Mouse (Mus musculus) midbrain, embryonic 15.5 days (tissue): Measurements from ENCODE around the gene Gm6583. TPM values are rescaled to one million over a fixed set of nuclear protein-coding genes. Genes with fewer than 3 reads are reported as not detected.

Experiments
- ATAC-seq: fragments of 200-750 bp; cut with Nextera tagmentation; replicated peaks from 2 replicates; pipeline ENCODE4 v1.8.0; 2017; ENCODE audit warnings: moderate TSS enrichment
- H3K27ac ChIP-seq: fragments of 300-500 bp; sonication (generic); 2 replicates; pipeline ENCODE4 v1.5.1; 2015; ENCODE audit warnings: mild to moderate bottlenecking, inconsistent platforms
- H3K27me3 ChIP-seq: fragments of 300-500 bp; sonication (generic); replicated peaks from 2 replicates; pipeline ENCODE4 v1.6.1; 2015; ENCODE audit warnings: inconsistent platforms
- H3K36me3 ChIP-seq: fragments of 300-500 bp; sonication (generic); replicated peaks from 2 replicates; pipeline ENCODE4 v1.6.1; 2015; ENCODE audit warnings: inconsistent platforms
- H3K4me1 ChIP-seq: fragments of 300-500 bp; sonication (generic); 2 replicates; pipeline ENCODE4 v1.6.1; 2015; ENCODE audit warnings: inconsistent platforms
- H3K4me2 ChIP-seq: fragments of 300-500 bp; sonication (generic); 2 replicates; pipeline ENCODE4 v1.6.1; 2015; ENCODE audit warnings: inconsistent platforms, mild to moderate bottlenecking, moderate library complexity
- H3K4me3 ChIP-seq: fragments of 300-500 bp; sonication (generic); 2 replicates; pipeline ENCODE4 v1.5.1; 2015; ENCODE audit warnings: mild to moderate bottlenecking, inconsistent platforms
- H3K9ac ChIP-seq: fragments of 300-500 bp; sonication (generic); 2 replicates; pipeline ENCODE4 v1.6.1; 2015; ENCODE audit warnings: mild to moderate bottlenecking, inconsistent platforms
- H3K9me3 ChIP-seq: fragments of 300-500 bp; sonication (generic); 2 replicates; pipeline ENCODE4 v1.6.1; 2016; ENCODE audit warnings: inconsistent platforms
- whole genome bisulfite sequencing: fragments of 180-500 bp; shearing (Covaris S2); methylation state at CpG from one replicate; pipeline ENCODE4 v1.1.7; 2015; ENCODE audit warnings: mixed read lengths; 5-methylcytosine and 5-hydroxymethylcytosine counted together
- polyA plus RNA-seq: library from polyadenylated mRNA; unstranded; fragments of >200 nt; fragmentation: Nextera tagmentation; extraction: Ambion mirVana; gene quantifications from 2 replicates; pipeline ENCODE4 v1.2.1, GENCODE M21; 2015

Gm6583 gene
- polyA plus RNA-seq, 1 experiment from 2014 or later = 0.39 TPM

- WGBS = 92% methylated on average over 13 of the region's 13 CpGs
Observed at GRCm38 (mm10) chr5:112384805-112385472, 29.1 kb upstream of the Gm6583 start.

DNA sequence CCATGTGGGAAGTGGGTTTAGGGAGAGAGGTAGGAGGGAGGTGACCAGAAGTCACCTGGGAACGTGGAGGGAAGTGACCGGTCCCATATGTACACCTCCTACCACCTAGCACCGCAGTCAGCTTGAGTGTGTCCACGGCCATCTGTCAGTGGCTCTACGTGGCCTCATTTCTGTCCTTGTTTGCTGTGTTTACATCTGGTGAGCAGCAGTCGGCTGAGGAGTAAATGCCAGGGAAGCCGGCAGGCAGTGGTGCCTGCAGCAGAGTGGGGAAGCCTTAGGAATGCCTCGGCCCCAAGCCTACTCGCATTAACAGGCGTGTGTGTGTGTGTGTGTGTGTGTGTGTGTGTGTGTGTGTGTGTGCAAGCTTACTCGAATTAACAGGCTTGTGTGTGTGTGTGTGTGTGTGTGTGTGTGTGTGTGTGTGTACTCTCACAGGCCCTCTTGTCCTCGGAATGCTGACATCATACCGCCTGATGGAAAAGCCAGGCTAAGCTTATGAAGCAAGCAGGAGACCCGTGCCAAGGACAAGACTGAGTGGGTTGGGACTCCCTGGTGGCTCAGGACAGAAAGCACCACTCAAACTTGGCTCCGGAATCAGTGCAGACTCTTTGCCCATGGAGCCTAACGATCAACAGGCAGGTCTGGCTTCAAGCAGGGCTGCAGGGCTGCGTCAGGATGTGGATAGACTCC lies 27.0 kb upstream of the Gm6583 start:
- 0 out of 2 replicates have a peak, but pooled peaks have one; percentile 8 for ATAC-seq
- no peak overlapping the region for H3K9ac ChIP-seq
- peak overlapping the region; percentile 70 for H3K27ac ChIP-seq
- peaks cover 19% of the 10 kb centered on the region for H3K4me1 ChIP-seq
- WGBS = 58% methylated on average over 17 of the region's 17 CpGs
- H3K4me3 ChIP-seq = no peak overlapping the region
- no peaks in the 10 kb centered on the region for H3K9me3 ChIP-seq
- no peak overlapping the region for H3K4me2 ChIP-seq
- H3K27me3 ChIP-seq = no peaks in the 10 kb centered on the region
- peaks cover 34% of the 10 kb centered on the region for H3K36me3 ChIP-seq

More at GRCm38 (mm10) chr5:112384805-112385472, 29.1 kb upstream of the Gm6583 start:
- Histone ChIP-seq H3K9ac (no peak overlapping the region), H3K27me3 (no peaks in the 10 kb centered on the region), H3K9me3 (no peaks in the 10 kb centered on the region), H3K36me3 (peaks cover 28% of the 10 kb centered on the region), H3K27ac (no peak overlapping the region), H3K4me1 (peaks cover 35% of the 10 kb centered on the region), H3K4me2 (no peak overlapping the region), H3K4me3 (no peak overlapping the region)
- no peak for ATAC-seq

DNA sequence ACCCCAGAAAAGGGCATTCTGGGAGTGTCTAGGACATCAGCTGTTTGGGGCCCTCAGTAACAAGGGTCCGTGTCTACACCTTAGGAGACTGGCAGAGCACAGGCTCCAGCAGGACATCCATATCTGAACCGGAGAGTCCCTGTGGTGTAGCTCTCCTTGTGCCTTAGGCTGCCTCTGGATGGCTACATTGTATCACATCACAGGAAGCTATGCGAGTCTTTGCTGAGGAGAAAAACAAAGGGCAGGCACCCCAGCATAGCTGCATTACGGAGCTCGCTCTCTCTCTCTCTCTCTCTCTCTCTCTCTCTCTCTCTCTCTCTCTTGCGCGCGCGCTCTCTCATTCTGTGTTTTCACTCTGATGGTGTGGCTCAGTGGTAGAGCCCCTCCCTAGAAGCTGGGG lies 26.2 kb upstream of the Gm6583 start:
- H3K4me3 ChIP-seq = no peak overlapping the region
- H3K27me3 ChIP-seq = no peaks in the 10 kb centered on the region
- no peak overlapping the region for H3K4me2 ChIP-seq
- no peaks in the 10 kb centered on the region for H3K9me3 ChIP-seq
- 0 out of 2 replicates have a peak, but pooled peaks have one; percentile 41 for ATAC-seq
- peaks cover 34% of the 10 kb centered on the region for H3K36me3 ChIP-seq
- peak overlapping the region; percentile 70 for H3K27ac ChIP-seq
- peaks cover 19% of the 10 kb centered on the region for H3K4me1 ChIP-seq
- no peak overlapping the region for H3K9ac ChIP-seq
- whole genome bisulfite sequencing = 49% methylated on average over 9 of the region's 9 CpGs

DNA sequence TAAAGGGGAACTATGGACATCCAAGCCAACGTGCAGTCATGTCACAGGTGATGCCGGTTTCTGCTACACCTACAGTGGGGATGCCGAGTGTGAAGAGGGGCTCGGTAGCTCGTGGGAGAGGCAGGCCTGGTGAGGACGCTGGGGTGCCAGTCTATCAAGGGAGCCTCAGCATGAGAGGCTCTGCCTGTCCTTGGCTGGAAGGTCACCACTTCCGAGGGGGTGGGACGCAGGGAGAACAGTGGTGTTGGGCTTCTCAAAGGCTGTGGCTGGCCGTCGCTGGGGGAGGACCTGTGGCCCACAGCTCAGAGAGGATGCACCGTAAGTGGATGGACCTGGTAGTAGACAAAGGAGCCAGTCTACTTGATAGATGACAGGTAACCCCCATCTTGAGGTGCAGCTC lies 25.3 kb upstream of the Gm6583 start:
- 79% methylated on average over 11 of the region's 11 CpGs for WGBS
- Histone ChIP-seq H3K4me2 (no peak overlapping the region), H3K9ac (no peak overlapping the region), H3K4me1 (peaks cover 19% of the 10 kb centered on the region), H3K4me3 (no peak overlapping the region), H3K36me3 (peaks cover 34% of the 10 kb centered on the region), H3K27ac (no peak overlapping the region), H3K27me3 (no peaks in the 10 kb centered on the region), H3K9me3 (no peaks in the 10 kb centered on the region)
- ATAC-seq = no peak

DNA sequence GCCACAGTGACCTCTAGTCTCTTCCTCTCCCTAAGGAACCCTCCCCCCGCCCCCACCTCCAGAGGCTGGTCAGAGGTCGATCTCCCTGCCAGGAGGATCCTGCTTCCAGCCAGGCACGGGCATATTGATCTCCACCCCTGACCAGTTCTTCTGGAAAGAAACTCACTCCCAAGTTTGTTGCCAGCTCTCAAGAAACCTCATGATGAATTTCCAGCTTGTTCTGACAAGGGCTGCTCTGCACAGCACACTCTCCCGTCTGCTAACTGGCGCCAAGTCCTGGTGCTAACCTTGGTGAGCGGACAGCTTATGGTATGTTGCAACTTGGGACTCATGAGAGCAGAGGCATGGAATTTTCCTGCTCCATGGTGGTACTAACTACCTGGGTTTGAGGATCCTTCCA lies 22.9 kb upstream of the Gm6583 start:
- no peak overlapping the region for H3K27ac ChIP-seq
- no peak overlapping the region for H3K9ac ChIP-seq
- H3K27me3 ChIP-seq = no peaks in the 10 kb centered on the region
- no peak overlapping the region for H3K4me2 ChIP-seq
- no peak overlapping the region for H3K4me3 ChIP-seq
- WGBS = 84% methylated on average over 6 of the region's 6 CpGs
- H3K9me3 ChIP-seq = no peaks in the 10 kb centered on the region
- ATAC-seq = no peak
- H3K4me1 ChIP-seq = peaks cover 19% of the 10 kb centered on the region
- H3K36me3 ChIP-seq = peaks cover 23% of the 10 kb centered on the region; the same call in 1 of the 2 replicates

DNA sequence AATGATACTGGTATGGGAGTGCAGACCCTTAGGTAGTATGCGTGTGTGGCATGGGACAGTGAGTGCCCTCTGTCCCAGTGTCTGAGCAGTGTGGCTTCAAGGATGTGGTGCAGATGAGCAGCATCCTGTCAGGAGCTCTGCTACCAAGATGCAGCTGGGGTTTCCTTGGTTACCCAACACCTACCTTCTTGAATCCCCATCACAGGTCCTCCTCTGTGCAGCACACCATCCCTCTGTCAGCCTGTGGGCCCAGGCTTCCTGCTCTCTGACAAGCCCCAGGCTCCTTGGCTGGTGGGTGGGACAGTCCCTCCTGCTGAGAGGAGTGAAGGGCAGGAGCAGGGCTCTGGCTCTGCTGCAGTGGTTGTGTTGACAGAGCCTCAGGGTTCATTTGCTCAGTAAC lies 21.5 kb upstream of the Gm6583 start:
- H3K9ac ChIP-seq = no peak overlapping the region
- WGBS = 96% methylated on average over 1 of the region's 1 CpGs
- H3K36me3 ChIP-seq = peaks cover 23% of the 10 kb centered on the region; the same call in 1 of the 2 replicates

GRCm38 (mm10) chr5:112376111-112376510 lies 20.3 kb upstream of the Gm6583 start:
- Histone ChIP-seq H3K9ac (no peak overlapping the region), H3K9me3 (no peaks in the 10 kb centered on the region), H3K4me1 (peaks cover 23% of the 10 kb centered on the region), H3K27ac (no peak overlapping the region), H3K4me3 (no peak overlapping the region), H3K27me3 (no peaks in the 10 kb centered on the region), H3K36me3 (peaks cover 23% of the 10 kb centered on the region; the same call in 1 of the 2 replicates), H3K4me2 (no peak overlapping the region)
- no peak for ATAC-seq
- 89% methylated on average over 4 of the region's 4 CpGs for WGBS

More for the DNA sequence above, 21.5 kb upstream of the Gm6583 start:
- no peak overlapping the region for H3K4me3 ChIP-seq
- H3K27me3 ChIP-seq = no peaks in the 10 kb centered on the region
- H3K9me3 ChIP-seq = no peaks in the 10 kb centered on the region
- no peak for ATAC-seq
- no peak overlapping the region for H3K4me2 ChIP-seq
- H3K4me1 ChIP-seq = peaks cover 17% of the 10 kb centered on the region
- H3K27ac ChIP-seq = no peak overlapping the region

GRCm38 (mm10) chr5:112371933-112372332 lies 16.1 kb upstream of the Gm6583 start:
- peak; percentile 90 for ATAC-seq
- no peak overlapping the region for H3K4me3 ChIP-seq
- peak overlapping the region; percentile 97 for H3K27ac ChIP-seq
- no peaks in the 10 kb centered on the region for H3K27me3 ChIP-seq
- H3K4me2 ChIP-seq = peak overlapping the region; percentile 35
- no peaks in the 10 kb centered on the region for H3K9me3 ChIP-seq
- H3K9ac ChIP-seq = peak overlapping the region; percentile 39
- H3K4me1 ChIP-seq = peaks cover 40% of the 10 kb centered on the region
- WGBS = 11% methylated on average over 7 of the region's 7 CpGs
- peaks cover 13% of the 10 kb centered on the region; the same call in 1 of the 2 replicates for H3K36me3 ChIP-seq

GRCm38 (mm10) chr5:112370236-112370813 lies 14.5 kb upstream of the Gm6583 start:
- peak overlapping the region; percentile 97 for H3K27ac ChIP-seq
- ATAC-seq = no peak
- H3K4me1 ChIP-seq = peaks cover 40% of the 10 kb centered on the region
- WGBS = 87% methylated on average over 12 of the region's 12 CpGs
- no peak overlapping the region for H3K9ac ChIP-seq
- H3K9me3 ChIP-seq = no peaks in the 10 kb centered on the region
- peaks cover 3% of the 10 kb centered on the region; the same call in 1 of the 2 replicates for H3K36me3 ChIP-seq
- no peaks in the 10 kb centered on the region for H3K27me3 ChIP-seq
- no peak overlapping the region for H3K4me2 ChIP-seq
- H3K4me3 ChIP-seq = no peak overlapping the region

GRCm38 (mm10) chr5:112369326-112369725 lies 13.5 kb upstream of the Gm6583 start:
- no peaks in the 10 kb centered on the region for H3K9me3 ChIP-seq
- no peak overlapping the region for H3K9ac ChIP-seq
- peaks cover 40% of the 10 kb centered on the region for H3K4me1 ChIP-seq
- no peak overlapping the region for H3K4me2 ChIP-seq
- peaks cover 6% of the 10 kb centered on the region; the same call in 1 of the 2 replicates for H3K36me3 ChIP-seq
- no peak for ATAC-seq
- no peak overlapping the region for H3K4me3 ChIP-seq
- H3K27ac ChIP-seq = 0 out of 2 replicates have a peak overlapping the region, but pooled peaks have one; percentile 97
- H3K27me3 ChIP-seq = no peaks in the 10 kb centered on the region
- WGBS = 79% methylated on average over 13 of the region's 13 CpGs

DNA sequence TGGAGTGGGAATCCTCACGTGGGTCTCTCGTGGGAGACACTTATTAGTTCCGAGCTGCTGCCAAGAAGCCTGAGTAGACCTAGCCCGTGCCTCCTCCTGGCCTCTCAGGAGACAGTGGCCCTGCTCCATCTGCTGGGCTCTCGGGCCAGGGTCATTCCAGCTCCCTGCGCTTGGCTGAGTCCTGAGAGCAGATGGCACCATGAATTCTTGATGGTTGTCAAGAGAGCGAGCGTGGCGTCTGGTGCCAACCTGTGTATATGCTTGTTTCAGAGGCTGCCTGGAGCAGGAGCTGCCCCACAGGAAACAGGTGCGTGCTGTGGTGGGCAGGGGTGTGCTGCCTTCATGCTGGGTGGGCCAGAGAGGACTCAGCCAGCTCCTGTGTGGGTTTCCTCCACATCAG lies 12.8 kb upstream of the Gm6583 start:
- no peaks in the 10 kb centered on the region for H3K9me3 ChIP-seq
- H3K4me1 ChIP-seq = peaks cover 40% of the 10 kb centered on the region
- no peaks in the 10 kb centered on the region for H3K27me3 ChIP-seq
- no peak overlapping the region for H3K9ac ChIP-seq
- no peak for ATAC-seq
- H3K4me2 ChIP-seq = no peak overlapping the region
- WGBS = 68% methylated on average over 10 of the region's 10 CpGs
- no peak overlapping the region for H3K27ac ChIP-seq
- H3K4me3 ChIP-seq = no peak overlapping the region
- peaks cover 10% of the 10 kb centered on the region; the same call in 1 of the 2 replicates for H3K36me3 ChIP-seq

- Histone ChIP-seq H3K4me1 (peaks cover 35% of the 10 kb centered on the region), H3K27ac (no peak overlapping the region), H3K9me3 (no peaks in the 10 kb centered on the region), H3K4me3 (no peak overlapping the region), H3K27me3 (no peaks in the 10 kb centered on the region), H3K36me3 (peaks cover 13% of the 10 kb centered on the region; the same call in 1 of the 2 replicates), H3K9ac (no peak overlapping the region), H3K4me2 (no peak overlapping the region)
- 90% methylated on average over 12 of the region's 12 CpGs for WGBS
- no peak for ATAC-seq
Observed at GRCm38 (mm10) chr5:112367929-112368328, 12.1 kb upstream of the Gm6583 start.
